Mouse (Mus musculus) spleen, embryonic (tissue): Measurements from ENCODE around the gene Stag1.

Experiments used
- CTCF ChIA-PET: fragments of 350-600 bp; sonication (Branson Sonifier 250); formaldehyde crosslinking; loops from one replicate; lab custom pipeline; 2022; lab: Charles Lee

The Stag1 gene

GRCm38 (mm10) chr9:100597546-100597945 lies at the start of gene Stag1:
Gene Stag1, plus strand, starts transcription at chr9:100597798.
- CTCF ChIA-PET = no interaction called here

GRCm38 (mm10) chr9:100548313-100548712 lies 49.3 kb upstream of the Stag1 start:
- CTCF ChIA-PET = interaction anchor here (0.6 to 1.2 kb wide), 5 partner anchors 55 to 518 kb away, joined by 3 to 8 read pairs (median 4); no protein-coding TSS in a partner anchor

GRCm38 (mm10) chr9:100555686-100556085 lies 41.9 kb upstream of the Stag1 start:
- CTCF ChIA-PET = no interaction called here

- CTCF ChIA-PET = interaction anchor here (0.7 kb wide), 1 partner anchor 84 kb away, joined by 3 read pairs; no protein-coding TSS in a partner anchor
Observed at GRCm38 (mm10) chr9:100558023-100558573, 39.5 kb upstream of the Stag1 start.

GRCm38 (mm10) chr9:100558991-100559390 lies 38.6 kb upstream of the Stag1 start:
- CTCF ChIA-PET = no interaction called here

- CTCF ChIA-PET = no interaction called here
Observed at GRCm38 (mm10) chr9:100560251-100560890, 37.2 kb upstream of the Stag1 start.

GRCm38 (mm10) chr9:100569798-100570625 lies 27.6 kb upstream of the Stag1 start:
- CTCF ChIA-PET = no interaction called here

- CTCF ChIA-PET = no interaction called here
Observed at GRCm38 (mm10) chr9:100570626-100571233, 26.9 kb upstream of the Stag1 start, which contains the start of gene Slc35g2. Gene Slc35g2, minus strand, starts transcription at chr9:100571090.

GRCm38 (mm10) chr9:100571511-100571910 lies 26.1 kb upstream of the Stag1 start:
- CTCF ChIA-PET = no interaction called here

- CTCF ChIA-PET = no interaction called here
Observed at GRCm38 (mm10) chr9:100573300-100573699, 24.3 kb upstream of the Stag1 start.

- CTCF ChIA-PET = no interaction called here
Observed at GRCm38 (mm10) chr9:100573942-100574341, 23.7 kb upstream of the Stag1 start.

GRCm38 (mm10) chr9:100580196-100580740 lies 17.3 kb upstream of the Stag1 start:
- CTCF ChIA-PET = no interaction called here

GRCm38 (mm10) chr9:100581543-100582492 lies 15.8 kb upstream of the Stag1 start:
- CTCF ChIA-PET = no interaction called here

GRCm38 (mm10) chr9:100582883-100583575 lies 14.6 kb upstream of the Stag1 start:
- CTCF ChIA-PET = no interaction called here

- CTCF ChIA-PET = no interaction called here
Observed at GRCm38 (mm10) chr9:100584031-100584430, 13.6 kb upstream of the Stag1 start.

GRCm38 (mm10) chr9:100590462-100590861 lies 7.1 kb upstream of the Stag1 start:
- CTCF ChIA-PET = no interaction called here

GRCm38 (mm10) chr9:100596317-100596716 lies 1.3 kb upstream of the Stag1 start:
- CTCF ChIA-PET = interaction anchor here (0.7 kb wide), 1 partner anchor 42 kb away, joined by 3 read pairs; no protein-coding TSS in a partner anchor

- CTCF ChIA-PET = no interaction called here
Observed at GRCm38 (mm10) chr9:100599761-100600328, 2.2 kb downstream of the Stag1 start.

GRCm38 (mm10) chr9:100602130-100602529 lies 4.5 kb downstream of the Stag1 start:
- CTCF ChIA-PET = no interaction called here
